In the genomic region with DNA sequence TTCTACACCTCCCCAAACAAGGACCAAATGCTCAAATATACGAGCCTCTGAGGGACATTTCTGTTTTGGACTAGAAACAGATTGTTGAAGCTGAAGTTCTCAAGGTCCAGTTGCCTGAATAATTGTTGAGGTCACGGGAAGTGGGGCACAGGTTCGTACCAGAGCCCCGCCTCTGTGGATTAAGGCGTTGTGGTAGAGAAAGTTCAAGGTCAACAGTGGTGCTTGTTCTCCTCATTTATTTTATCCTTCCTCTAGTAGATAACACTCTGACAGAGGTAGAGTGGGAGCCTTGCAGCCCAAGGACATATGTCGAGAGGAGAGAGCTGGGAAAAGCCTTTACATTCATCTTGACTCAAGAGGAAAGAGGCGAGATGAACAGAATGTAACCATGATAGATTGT, we compare ENCODE assay signal across 17 mouse cellular contexts.
DNase-seq lines count a peak whose midpoint lies in the region; ATAC-seq and TF ChIP-seq lines count a peak whose summit lies in the region.
"Had no signal": no experiment of that assay in that cellular context is flagged by ENCODE, and none has a peak within 500 bp of the region (broad histone marks: within the 10 kb centered on the region; RNA-seq: fewer than 3 reads in every experiment).

No protein-coding gene starts in this region.

- no peaks in the 10 kb centered on the region for H3K27me3 ChIP-seq in stomach, postnatal 0 days (ENCODE audit: control insufficient read depth, insufficient read depth, low read length)
- H3K27me3 ChIP-seq: embryonic facial prominence, embryonic 12.5 days; forebrain, embryonic 13.5 days; forebrain, embryonic 15.5 days had no signal

- peak; percentile 70; the same call in 1 of the 2 replicates for ATAC-seq in stomach, postnatal 0 days (ENCODE audit: low FRiP score, low TSS enrichment)
- ATAC-seq: forebrain, embryonic 13.5 days; forebrain, embryonic 15.5 days; forebrain, postnatal 0 days had no signal

- peak; percentile 51 for DNase-seq in adrenal gland, adult 2 months
- peak; percentile 32 for DNase-seq in adrenal gland, adult 8-10 months
- DNase-seq in adrenal gland, postnatal 14 days, result peak; percentile 53
- peak; percentile 26 for DNase-seq in stomach, postnatal 0 days (ENCODE audit: low spot score)
- no peak for DNase-seq in gastrocnemius, postnatal 4 days (ENCODE audit: low spot score in 2 of 2)
- DNase-seq in gastrocnemius, postnatal 14 days, result no peak
- DNase-seq in heart, postnatal 4 days, result no peak
- DNase-seq: cerebellum, adult 11-12 months; cerebellum, adult 2 months; cerebellum, adult 9-10 months; cerebellum, postnatal 10 days; cerebellum, postnatal 25 days; forebrain, postnatal 0 days had no signal

- no peaks in the 10 kb centered on the region for H3K36me3 ChIP-seq in stomach, postnatal 0 days (ENCODE audit: control insufficient read depth, insufficient read depth, low read length)
- H3K36me3 ChIP-seq: embryonic facial prominence, embryonic 10.5 days; embryonic facial prominence, embryonic 12.5 days; forebrain, embryonic 15.5 days had no signal

- H3K4me1 ChIP-seq in stomach, postnatal 0 days (replicated peaks; ENCODE audit: control insufficient read depth, insufficient read depth), result no peaks in the 10 kb centered on the region
- H3K4me1 ChIP-seq: forebrain, embryonic 13.5 days; forebrain, embryonic 15.5 days had no signal

- intact Hi-C loops in gastrocnemius, postnatal 14 days (cut with DNase I; ENCODE audit: low total_unique reads), result no loop called here

- 64% methylated on average over 7 of the region's 7 CpGs for WGBS in stomach, postnatal 0 days

- no peak overlapping the region for H3K4me2 ChIP-seq in stomach, postnatal 0 days (replicated peaks; ENCODE audit: low read depth)
- H3K4me2 ChIP-seq: embryonic facial prominence, embryonic 12.5 days; forebrain, embryonic 13.5 days; forebrain, embryonic 15.5 days had no signal

- TF ChIP-seq EP300 in stomach, postnatal 0 days (optimal IDR thresholded peaks at IDR 0.05), result no peak

- H3K4me3 ChIP-seq in stomach, postnatal 0 days (ENCODE audit: low read depth, low read length), result no peak overlapping the region
- H3K4me3 ChIP-seq: embryonic facial prominence, embryonic 10.5 days; embryonic facial prominence, embryonic 12.5 days; forebrain, embryonic 13.5 days; forebrain, embryonic 15.5 days had no signal

- no peaks in the 10 kb centered on the region for H3K9me3 ChIP-seq in stomach, postnatal 0 days (ENCODE audit: control insufficient read depth, low read length)
- H3K9me3 ChIP-seq: embryonic facial prominence, embryonic 10.5 days; embryonic facial prominence, embryonic 12.5 days; forebrain, embryonic 13.5 days; forebrain, embryonic 15.5 days had no signal

- no peak for TF ChIP-seq CTCF in stomach, postnatal 0 days (IDR thresholded peaks at IDR 0.05; ENCODE audit: low read depth)

- no peak overlapping the region for H3K9ac ChIP-seq in stomach, postnatal 0 days (ENCODE audit: low read length)
- H3K9ac ChIP-seq: embryonic facial prominence, embryonic 12.5 days; forebrain, embryonic 13.5 days; forebrain, embryonic 15.5 days; forebrain, postnatal 0 days had no signal

- no peak overlapping the region for H3K27ac ChIP-seq in stomach, postnatal 0 days (replicated peaks)
- H3K27ac ChIP-seq: embryonic facial prominence, embryonic 12.5 days; forebrain, embryonic 13.5 days; forebrain, embryonic 15.5 days had no signal

Comparison
In these comparisons a context has a peak if more than half of its experiments do, and no peak if none do; other contexts are left out.
1. DNase-seq: peak in adrenal gland, adult 2 months (single experiment), adrenal gland, adult 8-10 months (single experiment), adrenal gland, postnatal 14 days (single experiment) and stomach, postnatal 0 days (single experiment); none in gastrocnemius, postnatal 4 days (0 of 2), gastrocnemius, postnatal 14 days (single experiment) and heart, postnatal 4 days (single experiment).